Mouse (Mus musculus): Measurements from ENCODE around the gene Traf3ip3. TPM values are rescaled to one million over a fixed set of nuclear protein-coding genes. Genes with fewer than 3 reads are reported as not detected.

The Traf3ip3 gene
- polyA plus RNA-seq, 1 experiment, result 0.19 TPM

- peaks cover 5% of the 10 kb centered on the region for H3K36me3 ChIP-seq (ENCODE audit: control insufficient read depth, insufficient read depth, low read length)
These were observed 73.4 kb downstream of the Traf3ip3 start for GRCm38 (mm10) chr1:193128055-193128454.

GRCm38 (mm10) chr1:193125835-193126234 lies 75.7 kb downstream of the Traf3ip3 start:
- Histone ChIP-seq H3K36me3 (ENCODE audit: control insufficient read depth, insufficient read depth, low read length) (peaks cover 5% of the 10 kb centered on the region), H3K4me3 (ENCODE audit: control insufficient read depth, low read depth, low read length) (no peak overlapping the region), H3K27me3 (ENCODE audit: control insufficient read depth, insufficient read depth, low read length) (no peaks in the 10 kb centered on the region), H3K4me1 (ENCODE audit: control insufficient read depth, insufficient read depth, low read length) (no peaks in the 10 kb centered on the region), H3K27ac (ENCODE audit: control insufficient read depth, insufficient read depth, low read depth, low read length) (no peak overlapping the region)
- no peak for TF ChIP-seq CTCF (IDR thresholded peaks at IDR 0.05; ENCODE audit: control insufficient read depth, insufficient read depth, insufficient replicate concordance, low read depth, low read length)
- no peak for TF ChIP-seq POLR2A (IDR thresholded peaks at IDR 0.05; ENCODE audit: control insufficient read depth, low read depth, low read length)

More at GRCm38 (mm10) chr1:193128055-193128454, 73.4 kb downstream of the Traf3ip3 start:
- H3K27me3 ChIP-seq (ENCODE audit: control insufficient read depth, insufficient read depth, low read length), result no peaks in the 10 kb centered on the region
- H3K4me3 ChIP-seq (ENCODE audit: control insufficient read depth, low read depth, low read length), result no peak overlapping the region
- TF ChIP-seq POLR2A (IDR thresholded peaks at IDR 0.05; ENCODE audit: control insufficient read depth, low read depth, low read length) (no peak), CTCF (IDR thresholded peaks at IDR 0.05; ENCODE audit: control insufficient read depth, insufficient read depth, insufficient replicate concordance, low read depth, low read length) (no peak)
- H3K27ac ChIP-seq (ENCODE audit: control insufficient read depth, insufficient read depth, low read depth, low read length), result no peak overlapping the region
- H3K4me1 ChIP-seq (ENCODE audit: control insufficient read depth, insufficient read depth, low read length), result no peaks in the 10 kb centered on the region

Other genes starting within 250 kb of the Traf3ip3 start
- 0.60 and 0.86 TPM in 2 replicates for gene Syt14, start 165.9 kb downstream of the Traf3ip3 start, polyA plus RNA-seq (2012; rRNA removed)
- 9.2 and 9.5 TPM in 2 replicates for gene Diexf, start 71.4 kb downstream of the Traf3ip3 start, polyA plus RNA-seq (2012; rRNA removed)
- gene Irf6, start 48.6 kb downstream of the Traf3ip3 start, polyA plus RNA-seq (2012; rRNA removed), result 17.5 and 23.5 TPM in 2 replicates
- 11.2 and 13.0 TPM in 2 replicates for gene A130010J15Rik, start 33.7 kb downstream of the Traf3ip3 start, polyA plus RNA-seq (2012; rRNA removed)
- gene Lamb3, start 6.0 kb upstream of the Traf3ip3 start, polyA plus RNA-seq (2012; rRNA removed), result 4.2 and 4.8 TPM in 2 replicates
- 0.67 and 1.8 TPM in 2 replicates for gene Hsd11b1, start 62.4 kb upstream of the Traf3ip3 start, polyA plus RNA-seq (2012; rRNA removed)
- gene G0s2, start 71.5 kb upstream of the Traf3ip3 start, polyA plus RNA-seq (2012; rRNA removed), result 8.5 and 9.5 TPM in 2 replicates
- 5.4 and 6.5 TPM in 2 replicates for gene Camk1g, start 168.6 kb upstream of the Traf3ip3 start, polyA plus RNA-seq (2012; rRNA removed)

Data from testis, adult 2 months (tissue).